Mouse (Mus musculus) thymus, adult 2 months (tissue): Measurements from ENCODE around the gene Cdca7l.

Source experiments
- CTCF ChIP-seq: fragments of 200-500 bp; IDR thresholded peaks from 2 replicates; pipeline ENCODE4 v1.5.1; 2012; ENCODE audit warnings: mild to moderate bottlenecking, control low read depth, low read length, moderate library complexity, borderline replicate concordance; ENCODE audit not compliant: control insufficient read depth, poor library complexity, insufficient read depth; ENCODE audit errors: extremely low read depth
- POLR2A ChIP-seq: fragments of 200-500 bp; IDR thresholded peaks from 2 replicates; pipeline ENCODE4 v1.6.1; 2012; ENCODE audit warnings: mild to moderate bottlenecking, low read length, control low read depth, moderate library complexity; ENCODE audit not compliant: control insufficient read depth, poor library complexity, insufficient read depth; ENCODE audit errors: extremely low read depth

DNA sequence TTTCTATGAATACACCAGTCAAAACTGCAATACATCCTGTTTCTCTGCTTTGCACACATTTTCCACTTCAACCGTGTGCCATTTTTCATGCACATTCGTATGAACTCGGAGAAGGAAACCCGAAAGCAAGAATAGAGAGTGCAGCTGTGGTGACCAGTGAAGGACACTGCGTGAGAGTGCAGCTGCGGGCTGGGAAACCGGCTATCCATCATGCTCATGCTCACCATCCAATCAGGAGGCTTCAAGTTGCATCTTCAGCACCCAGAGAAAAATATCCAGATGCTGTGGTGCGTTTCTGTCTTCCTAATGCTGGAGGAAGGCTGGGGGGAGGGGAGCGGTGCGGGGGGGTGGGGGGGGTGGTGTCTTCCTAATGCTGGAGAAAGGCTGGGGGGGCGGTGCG lies 3.5 kb downstream of the Cdca7l start:
- TF ChIP-seq CTCF (no peak), POLR2A (no peak)
